Mouse (Mus musculus) bone marrow macrophage, adult 2 months (primary cell): ENCODE data around the gene Tmem136.

Experiments
- CTCF ChIP-seq: IDR thresholded peaks from 2 replicates; pipeline ENCODE4 v1.5.1; 2012; ENCODE audit warnings: low read depth, mild to moderate bottlenecking, low read length, moderate library complexity
- POLR2A ChIP-seq: IDR thresholded peaks from 2 replicates; pipeline ENCODE4 v1.6.1; 2012; ENCODE audit warnings: mild to moderate bottlenecking, low read depth, low read length, borderline replicate concordance

DNA sequence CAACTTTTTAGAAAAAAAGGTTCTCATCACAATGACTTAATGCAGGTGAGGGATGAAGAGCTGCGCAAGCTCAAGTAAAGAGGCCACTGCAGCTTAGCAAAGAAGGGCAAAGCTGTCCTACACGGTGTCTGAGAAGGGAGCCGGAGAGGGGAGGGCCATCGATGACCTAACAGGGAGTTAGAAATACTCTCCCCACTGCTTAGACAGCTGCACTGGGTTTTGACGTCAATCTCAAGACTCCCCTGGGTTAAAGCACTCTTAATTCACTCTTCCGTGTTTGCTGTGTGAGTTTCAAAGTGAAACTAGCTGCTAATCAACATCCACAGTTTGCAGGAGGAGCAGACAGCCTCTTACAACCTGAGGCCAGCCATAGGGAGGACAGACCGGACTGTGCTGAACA lies 40.2 kb downstream of the Tmem136 start:
- TF ChIP-seq CTCF (no peak), POLR2A (no peak)
